Mouse (Mus musculus) cerebellum, adult 2 months (tissue): ENCODE results near the gene Dpysl5.
A peak's percentile ranks its signal among the peaks of the same experiment; 100 is the strongest.

ENCODE experiments used
- CTCF ChIP-seq: fragments of 200-500 bp; IDR thresholded peaks from 2 replicates; pipeline ENCODE4 v1.5.1; 2011; ENCODE audit warnings: low read depth, mild to moderate bottlenecking, control low read depth, low read length, moderate library complexity, borderline replicate concordance; ENCODE audit not compliant: insufficient read depth
- POLR2A ChIP-seq: fragments of 200-500 bp; IDR thresholded peaks from 2 replicates; pipeline ENCODE4 v1.6.1; 2011; ENCODE audit warnings: low read length, control low read depth, borderline replicate concordance; ENCODE audit not compliant: insufficient read depth

DNA sequence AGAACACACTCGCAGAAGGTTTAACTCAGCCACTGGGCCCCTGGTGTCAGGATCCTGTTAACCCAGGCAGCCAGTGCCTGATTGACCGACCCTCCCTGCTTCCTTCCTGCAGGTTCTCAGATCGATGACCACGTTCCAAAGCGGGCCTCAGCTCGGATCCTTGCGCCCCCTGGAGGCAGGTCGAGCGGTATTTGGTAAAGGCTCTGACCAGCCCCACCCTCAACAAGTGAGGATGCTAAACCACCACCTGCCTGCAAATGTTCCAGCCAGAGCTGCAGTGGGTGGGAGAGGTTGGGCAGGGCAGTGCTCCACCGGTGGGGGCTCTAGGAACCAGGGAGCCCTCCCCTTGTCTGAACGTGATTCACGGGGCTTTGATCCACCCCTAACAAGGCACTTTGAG lies 84.8 kb downstream of the Dpysl5 start:
- peak; percentile 80 for TF ChIP-seq CTCF
- TF ChIP-seq POLR2A, result no peak
